Mouse (Mus musculus): ENCODE data around the gene Glt1d1. TPM values are rescaled to one million over a fixed set of nuclear protein-coding genes. Genes with fewer than 3 reads are reported as not detected.
A peak's percentile ranks its signal among the peaks of the same experiment; 100 is the strongest.
"Not testable (repeated sequence)": the region's sequence is repeated elsewhere in the genome, so short reads cannot be mapped to it uniquely, and the experiment has no call there.

The Glt1d1 gene
- polyA plus RNA-seq, 2 experiments: 0.47 to 1.5 TPM

DNA sequence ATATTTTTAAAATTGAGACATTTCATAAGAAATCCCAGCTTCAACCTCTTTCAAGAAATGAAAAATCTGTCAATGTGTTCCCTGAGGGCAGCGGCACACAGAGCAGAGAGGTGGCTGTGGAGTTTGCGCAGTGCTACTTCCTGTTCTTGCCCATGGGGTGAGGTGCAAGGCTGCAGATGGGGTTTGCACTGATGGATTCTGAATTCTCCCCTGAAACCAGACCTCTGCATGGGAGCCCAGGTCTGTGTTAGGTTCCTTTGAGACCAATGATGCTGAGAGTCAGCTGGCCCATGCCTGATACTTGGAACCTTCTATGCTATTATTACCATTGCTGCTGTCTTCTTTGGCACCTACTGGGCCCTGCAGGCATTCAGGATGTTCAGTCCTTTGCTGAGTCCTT, 98.3 kb downstream of the Glt1d1 start:
- WGBS: 71% methylated on average over 2 of the region's 2 CpGs
- DNase-seq (ENCODE audit: low spot score) (no peak), ATAC-seq (ENCODE audit: low FRiP score, low read depth) (no peak)
- Histone ChIP-seq H3K4me2 (replicated peaks; ENCODE audit: low read depth, low read length, severe bottlenecking) (no peak overlapping the region), H3K9me3 (ENCODE audit: control insufficient read depth, low read length) (no peaks in the 10 kb centered on the region; the same call in 1 of the 2 replicates), H3K27me3 (ENCODE audit: control insufficient read depth, insufficient read depth, low read length) (no peaks in the 10 kb centered on the region), H3K4me1 (ENCODE audit: control insufficient read depth, insufficient read depth, low read length) (no peaks in the 10 kb centered on the region), H3K4me3 (replicated peaks; ENCODE audit: low read length) (no peak overlapping the region), H3K27ac (replicated peaks; ENCODE audit: low read depth, low read length) (no peak overlapping the region), H3K9ac (ENCODE audit: low read depth, low read length, severe bottlenecking) (no peak overlapping the region), H3K36me3 (ENCODE audit: control insufficient read depth, insufficient read depth, low read length) (no peaks in the 10 kb centered on the region)
- TF ChIP-seq POLR2A (IDR thresholded peaks at IDR 0.05; ENCODE audit: borderline replicate concordance, extremely low read depth, insufficient read depth, insufficient read length): no peak

DNA sequence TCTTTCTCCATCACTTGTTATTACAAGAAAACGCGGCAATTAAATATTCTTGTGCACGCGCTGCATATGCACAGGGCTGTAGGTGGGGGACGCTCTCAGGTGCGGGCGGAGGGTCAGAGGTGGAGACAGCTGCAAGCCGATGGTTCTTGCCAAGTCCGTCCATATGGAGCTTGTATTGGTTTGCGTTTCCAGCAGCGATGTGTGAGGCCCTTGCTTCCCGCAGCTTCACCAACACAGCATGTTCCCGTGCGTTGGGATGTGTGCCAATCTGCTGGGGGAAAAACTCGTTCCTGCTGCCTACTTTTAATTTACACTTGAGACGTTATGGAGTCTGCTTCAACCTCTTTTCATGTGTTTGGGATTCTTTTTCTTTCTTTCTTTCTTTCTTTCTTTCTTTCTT, 109.3 kb downstream of the Glt1d1 start:
- Histone ChIP-seq H3K9me3 (ENCODE audit: control insufficient read depth, low read length) (no peaks in the 10 kb centered on the region), H3K9ac (ENCODE audit: low read depth, low read length, severe bottlenecking) (no peak overlapping the region), H3K27ac (replicated peaks; ENCODE audit: low read depth, low read length) (no peak overlapping the region), H3K4me3 (replicated peaks; ENCODE audit: low read length) (no peak overlapping the region), H3K4me1 (ENCODE audit: control insufficient read depth, insufficient read depth, low read length) (no peaks in the 10 kb centered on the region), H3K27me3 (ENCODE audit: control insufficient read depth, insufficient read depth, low read length) (no peaks in the 10 kb centered on the region), H3K36me3 (ENCODE audit: control insufficient read depth, insufficient read depth, low read length) (no peaks in the 10 kb centered on the region), H3K4me2 (replicated peaks; ENCODE audit: low read depth, low read length, severe bottlenecking) (no peak overlapping the region)
- TF ChIP-seq POLR2A (IDR thresholded peaks at IDR 0.05; ENCODE audit: borderline replicate concordance, extremely low read depth, insufficient read depth, insufficient read length): no peak
- DNase-seq (ENCODE audit: low spot score) (peak; percentile 6), ATAC-seq (ENCODE audit: low FRiP score, low read depth) (no peak)
- WGBS: 66% methylated on average over 16 of the region's 16 CpGs

DNA sequence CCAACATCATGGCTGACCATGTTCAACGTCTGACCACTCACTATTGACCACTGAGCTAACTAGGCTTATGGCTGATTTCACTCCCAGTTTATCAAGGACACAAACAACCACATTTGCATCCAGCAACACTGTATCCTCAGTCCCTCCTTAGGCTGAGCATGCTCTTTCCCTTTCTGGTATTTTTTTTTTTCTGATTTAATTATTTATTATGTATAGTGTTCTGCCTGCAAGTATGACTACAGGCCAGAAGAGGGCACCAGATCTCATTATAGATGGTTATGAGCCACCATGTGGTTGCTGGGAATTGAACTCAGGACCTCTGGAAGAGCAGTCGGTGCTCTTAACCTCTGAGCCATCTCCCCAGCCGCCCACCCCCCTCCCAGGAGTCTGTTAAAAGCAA, 117.5 kb downstream of the Glt1d1 start:
- H3K9ac ChIP-seq (ENCODE audit: low read depth, low read length, severe bottlenecking); H3K4me1 ChIP-seq (ENCODE audit: control insufficient read depth, insufficient read depth, low read length); H3K4me2 ChIP-seq (replicated peaks; ENCODE audit: low read depth, low read length, severe bottlenecking); H3K27me3 ChIP-seq (ENCODE audit: control insufficient read depth, insufficient read depth, low read length); ATAC-seq (ENCODE audit: low FRiP score, low read depth); H3K9me3 ChIP-seq (ENCODE audit: control insufficient read depth, low read length); H3K27ac ChIP-seq (replicated peaks; ENCODE audit: low read depth, low read length); H3K36me3 ChIP-seq (ENCODE audit: control insufficient read depth, insufficient read depth, low read length); DNase-seq (ENCODE audit: low spot score); H3K4me3 ChIP-seq (replicated peaks; ENCODE audit: low read length): not testable (repeated sequence)
- 87% methylated on average over 3 of the region's 3 CpGs for WGBS

DNA sequence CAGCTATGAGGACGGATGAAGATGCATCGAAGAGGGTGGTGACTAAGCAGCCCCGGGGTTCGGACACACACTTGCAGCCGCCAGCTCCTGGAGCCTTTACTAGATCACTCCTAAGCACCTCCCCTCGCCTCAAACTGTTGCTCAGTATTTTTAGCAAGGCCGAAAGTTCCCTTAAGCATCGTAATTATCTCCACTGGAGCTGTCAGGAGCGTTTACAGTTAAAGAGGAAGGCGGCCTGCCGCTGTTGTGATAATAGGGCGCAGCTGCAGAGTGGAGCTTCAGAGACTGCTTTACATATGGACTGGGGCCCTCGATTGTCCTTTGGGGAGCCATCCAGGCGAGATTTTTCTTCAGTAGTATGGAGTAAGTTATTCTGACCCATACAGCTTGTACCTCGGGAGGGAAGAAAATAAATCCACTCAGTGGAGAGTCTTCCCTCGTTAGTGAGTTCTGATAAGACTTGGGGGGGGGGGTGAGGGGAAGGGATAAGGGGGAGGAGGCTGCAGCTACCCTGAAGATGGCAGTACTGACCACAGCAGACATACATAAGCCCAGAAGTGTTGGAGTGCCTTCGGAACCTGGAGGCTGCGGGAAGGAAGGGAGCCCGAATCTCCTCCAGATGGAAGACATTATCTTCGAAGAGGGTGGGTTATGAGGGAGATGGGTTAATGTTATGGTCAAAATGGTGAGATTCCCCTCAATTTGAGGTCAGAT, 119.4 kb downstream of the Glt1d1 start:
- Histone ChIP-seq H3K27ac (replicated peaks; ENCODE audit: low read depth, low read length) (no peak overlapping the region), H3K9ac (ENCODE audit: low read depth, low read length, severe bottlenecking) (no peak overlapping the region), H3K36me3 (ENCODE audit: control insufficient read depth, insufficient read depth, low read length) (no peaks in the 10 kb centered on the region), H3K4me1 (ENCODE audit: control insufficient read depth, insufficient read depth, low read length) (no peaks in the 10 kb centered on the region), H3K9me3 (ENCODE audit: control insufficient read depth, low read length) (no peaks in the 10 kb centered on the region), H3K4me3 (replicated peaks; ENCODE audit: low read length) (no peak overlapping the region), H3K27me3 (ENCODE audit: control insufficient read depth, insufficient read depth, low read length) (no peaks in the 10 kb centered on the region), H3K4me2 (replicated peaks; ENCODE audit: low read depth, low read length, severe bottlenecking) (no peak overlapping the region; the same call in 1 of the 2 replicates)
- DNase-seq (ENCODE audit: low spot score): peak; percentile 42
- TF ChIP-seq POLR2A (IDR thresholded peaks at IDR 0.05; ENCODE audit: borderline replicate concordance, extremely low read depth, insufficient read depth, insufficient read length): no peak
- ATAC-seq (ENCODE audit: low FRiP score, low read depth): peak; percentile 63; the same call in 1 of the 2 replicates
- WGBS: 22% methylated on average over 20 of the region's 20 CpGs

DNA sequence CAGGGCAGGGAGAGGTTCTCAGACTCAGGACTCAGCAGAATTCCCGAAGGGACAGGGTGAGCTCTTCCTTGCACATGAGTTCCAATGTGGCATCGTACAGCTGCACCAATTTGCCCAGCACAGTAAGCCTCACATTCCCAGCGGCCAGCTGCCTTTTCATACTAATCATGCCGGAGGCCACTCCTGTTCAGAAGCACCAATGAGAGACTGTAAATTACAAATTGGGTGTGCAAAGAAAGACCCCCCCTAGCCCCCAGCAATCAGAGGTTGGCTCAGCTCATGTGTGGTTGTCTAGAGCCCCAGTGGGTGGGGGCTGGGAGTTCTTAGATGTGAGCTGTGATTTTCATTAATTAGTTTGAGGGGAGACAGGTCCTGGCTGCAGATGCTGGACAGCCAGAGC, 123.5 kb downstream of the Glt1d1 start:
- no peak overlapping the region for H3K9ac ChIP-seq (ENCODE audit: low read depth, low read length, severe bottlenecking)
- no peak for TF ChIP-seq POLR2A (IDR thresholded peaks at IDR 0.05; ENCODE audit: borderline replicate concordance, extremely low read depth, insufficient read depth, insufficient read length)
- no peak overlapping the region for H3K4me3 ChIP-seq (replicated peaks; ENCODE audit: low read length)
- H3K27ac ChIP-seq (replicated peaks; ENCODE audit: low read depth, low read length): no peak overlapping the region
- H3K9me3 ChIP-seq (ENCODE audit: control insufficient read depth, low read length): no peaks in the 10 kb centered on the region
- H3K4me2 ChIP-seq (replicated peaks; ENCODE audit: low read depth, low read length, severe bottlenecking): no peak overlapping the region
- H3K4me1 ChIP-seq (ENCODE audit: control insufficient read depth, insufficient read depth, low read length): no peaks in the 10 kb centered on the region
- H3K36me3 ChIP-seq (ENCODE audit: control insufficient read depth, insufficient read depth, low read length): no peaks in the 10 kb centered on the region
- 74% methylated on average over 4 of the region's 4 CpGs for WGBS
- ATAC-seq (ENCODE audit: low FRiP score, low read depth) (no peak), DNase-seq (ENCODE audit: low spot score) (no peak)
- no peaks in the 10 kb centered on the region for H3K27me3 ChIP-seq (ENCODE audit: control insufficient read depth, insufficient read depth, low read length)

Measured in limb, embryonic 14.5 days (tissue).